Mouse (Mus musculus) left cerebral cortex, adult 2 months (tissue): Measurements from ENCODE around the gene Arhgef33. TPM values are rescaled to one million over a fixed set of nuclear protein-coding genes. Genes with fewer than 3 reads are reported as not detected.
"Not testable (repeated sequence)": the region's sequence is repeated elsewhere in the genome, so short reads cannot be mapped to it uniquely, and the experiment has no call there.

Experiments
- DNase-seq, 2 experiments: peaks; one replicate each; pipeline ENCODE4 v3.0.0; 2021 to 2022; ENCODE audit warnings: low spot score in 2 of 2, mixed read lengths in 1 of 2; ENCODE audit errors: extremely low spot score in 1 of 2
- H3K27ac ChIP-seq: fragments of 200-600 bp; 2 replicates; pipeline ENCODE4 v1.8.1; 2022
- H3K4me3 ChIP-seq: fragments of 200-600 bp; 2 replicates; pipeline ENCODE4 v1.8.1; 2022
- CTCF ChIP-seq: fragments of 200-600 bp; IDR thresholded peaks from 2 replicates; pipeline ENCODE4 v1.8.1; 2022; ENCODE audit warnings: antibody characterized with exemption, mild to moderate bottlenecking, moderate library complexity
- intact Hi-C: fragments of 180-260 bp; cut with DNase I; formaldehyde crosslinking; loops from one replicate; pipeline ENCODE4 v1.15.1; 2025
- total RNA-seq, 2 experiments: library from RNA; stranded (reverse); gene quantifications; 2 replicates each; pipeline ENCODE4 v1.2.3; 2021

Gene Arhgef33
- total RNA-seq, 2 experiments from 2014 or later: 2.5 to 2.8 TPM

DNA sequence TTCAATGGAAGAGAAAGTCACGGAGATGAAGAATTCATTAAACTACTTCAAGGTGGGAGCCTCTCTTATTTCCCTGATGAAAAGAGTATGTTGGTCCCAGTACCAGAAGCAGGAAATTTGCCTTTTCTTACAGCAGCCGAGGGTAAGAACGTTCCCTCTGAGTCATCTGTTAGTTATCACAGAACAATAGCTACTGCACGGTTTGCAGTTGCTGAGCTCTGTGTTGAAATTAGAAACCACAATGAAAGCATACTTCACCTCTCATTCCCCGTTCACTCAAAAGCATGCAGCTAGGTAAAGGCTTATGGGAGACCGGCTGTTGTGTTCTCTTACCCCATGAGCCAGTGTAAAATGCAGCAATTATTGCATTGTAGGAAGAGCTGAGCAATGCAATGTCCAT, 40.0 kb downstream of the Arhgef33 start:
- H3K27ac ChIP-seq: no peak overlapping the region
- TF ChIP-seq CTCF: no peak
- no peak overlapping the region for H3K4me3 ChIP-seq
- intact Hi-C loops: no loop called here
- no peak for DNase-seq

DNA sequence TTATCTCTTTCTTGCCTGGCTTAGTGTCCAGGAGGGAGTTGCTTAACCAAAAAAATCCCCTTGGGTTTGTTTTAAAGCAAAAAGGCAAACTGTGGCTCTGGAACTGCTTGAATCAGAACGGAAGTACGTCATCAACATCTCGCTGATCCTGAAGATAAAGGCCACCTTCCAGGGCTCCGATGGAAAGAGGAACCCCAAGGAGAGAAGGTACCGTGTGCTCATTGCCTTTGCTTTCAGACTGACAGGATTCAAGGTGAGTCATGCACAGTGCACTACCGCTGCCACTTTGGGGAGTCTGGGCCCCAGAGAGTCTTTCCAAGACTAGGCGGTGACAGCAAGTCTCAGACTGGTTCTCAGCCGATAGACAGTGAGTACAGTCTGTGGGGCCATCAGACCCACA, 53.0 kb downstream of the Arhgef33 start:
- intact Hi-C loops: no loop called here

DNA sequence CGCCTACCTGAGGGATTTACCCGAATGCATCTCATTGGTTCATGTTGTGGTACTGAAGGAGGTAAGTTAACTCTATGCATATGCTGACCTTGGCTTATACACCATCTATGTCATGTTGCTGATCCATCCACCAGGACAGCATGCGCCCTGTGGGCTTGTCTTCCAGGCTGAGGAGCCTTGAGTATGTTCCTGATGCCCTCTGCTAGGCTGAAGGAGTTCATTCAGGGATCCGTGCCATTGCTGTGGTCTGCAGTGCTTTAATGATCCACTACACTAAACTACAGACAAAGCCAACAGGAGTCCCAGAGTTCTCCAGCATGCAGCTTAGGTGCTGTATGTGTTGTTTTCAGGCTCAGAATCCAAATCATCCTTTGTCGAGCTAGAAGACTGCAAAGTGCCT, 60.1 kb downstream of the Arhgef33 start:
- Histone ChIP-seq H3K4me3 (no peak overlapping the region), H3K27ac (no peak overlapping the region)
- no peak for DNase-seq
- intact Hi-C loops: no loop called here
- TF ChIP-seq CTCF: peak; percentile 39

More for the DNA sequence above, 53.0 kb downstream of the Arhgef33 start:
- no peak overlapping the region for H3K4me3 ChIP-seq
- TF ChIP-seq CTCF: no peak
- no peak for DNase-seq
- H3K27ac ChIP-seq: no peak overlapping the region

DNA sequence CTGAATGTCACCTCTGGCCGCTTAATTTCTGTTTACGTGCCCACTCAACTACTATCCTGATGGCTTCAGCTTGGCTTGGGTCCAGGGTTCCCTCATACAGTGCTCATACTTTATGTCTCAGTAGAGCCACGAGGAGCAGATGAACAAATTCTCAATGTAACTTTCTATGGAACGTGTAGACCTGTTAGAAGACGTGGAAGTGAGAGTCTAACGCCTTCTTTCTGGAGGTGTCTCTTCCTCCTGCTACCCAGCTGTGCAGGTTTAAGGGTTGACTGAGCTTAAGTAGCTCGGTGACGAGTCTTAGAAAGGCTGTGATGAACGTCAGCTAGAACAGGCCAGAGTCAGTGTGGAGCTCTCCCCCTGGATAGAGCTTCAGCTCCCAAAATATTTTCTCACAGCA, 61.4 kb downstream of the Arhgef33 start:
- Histone ChIP-seq H3K27ac (no peak overlapping the region), H3K4me3 (no peak overlapping the region)
- TF ChIP-seq CTCF: no peak
- intact Hi-C loops: no loop called here
- DNase-seq: no peak

DNA sequence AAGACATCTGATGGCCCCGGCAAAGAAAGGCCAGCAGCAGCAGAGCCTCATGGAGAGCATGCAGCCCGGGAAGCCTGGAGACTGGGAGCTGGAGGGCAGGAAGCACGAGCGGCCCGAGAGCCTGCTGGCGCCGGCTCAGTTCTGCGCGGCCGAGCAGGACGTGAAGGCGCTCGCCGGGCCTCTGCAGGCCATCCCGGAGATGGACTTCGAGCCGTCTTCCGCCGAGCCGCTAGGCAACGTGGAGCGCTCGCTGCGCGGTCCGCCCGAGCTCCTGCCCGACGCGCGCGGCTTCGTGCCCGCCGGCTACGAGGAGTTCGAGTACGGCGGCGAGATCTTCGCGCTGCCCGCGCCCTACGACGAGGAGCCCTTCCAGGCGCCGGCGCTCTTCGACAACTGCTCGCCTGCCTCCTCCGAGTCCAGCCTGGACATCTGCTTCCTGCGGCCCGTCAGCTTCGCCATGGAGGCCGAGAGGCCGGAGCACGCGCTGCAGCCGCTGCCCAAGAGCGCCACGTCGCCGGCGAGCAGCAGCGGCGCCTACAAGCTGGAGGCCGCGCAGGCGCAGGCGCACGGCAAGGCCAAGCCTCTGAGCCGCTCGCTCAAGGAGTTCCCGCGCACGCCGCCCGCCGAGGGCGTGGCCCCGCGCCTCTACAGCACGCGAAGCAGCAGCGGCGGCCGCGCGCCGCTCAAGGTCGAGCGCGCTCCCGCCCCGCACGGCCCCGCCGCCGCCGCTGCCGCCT, 66.0 kb downstream of the Arhgef33 start, which contains the start of gene Gm10190:
Gene Gm10190 (minus strand): TSS at position 553 of the 737 bp plus-strand sequence.
- intact Hi-C loops: loop anchor here (2.0 to 5.0 kb wide), 2 partner anchors 82 to 109 kb away; partner anchors contain the start of genes Dhx57, Morn2 and Sos1
- Histone ChIP-seq H3K27ac (peak within 1 kb of the TSS; percentile 70; the same call in 1 of the 2 replicates), H3K4me3 (peak within 1 kb of the TSS; percentile 57)
- no peak for TF ChIP-seq CTCF
- peak; percentile 83 to 90 for DNase-seq

DNA sequence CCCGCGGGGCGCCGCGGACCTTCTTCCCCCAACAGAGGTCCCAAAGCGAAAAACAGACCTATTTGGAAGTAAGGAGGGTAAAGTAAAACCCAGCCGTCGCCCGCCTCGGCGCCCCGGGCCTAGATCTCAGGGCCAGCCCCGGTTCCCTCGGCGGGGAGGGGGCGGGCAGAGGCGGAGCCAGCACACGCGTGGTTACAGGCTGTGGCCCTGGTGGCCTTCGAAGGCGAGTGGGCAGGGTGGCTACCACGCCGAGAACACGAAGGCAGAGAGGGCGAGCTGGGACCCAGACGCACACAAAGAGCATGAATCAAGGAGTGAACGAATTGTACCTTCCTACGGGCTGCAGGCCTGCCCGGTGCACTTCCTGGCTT, 66.5 kb downstream of the Arhgef33 start:
- peak overlapping the region; percentile 57 for H3K4me3 ChIP-seq
- intact Hi-C loops: loop anchor here (2.0 to 5.0 kb wide), 2 partner anchors 83 to 109 kb away; partner anchors contain the start of genes Dhx57, Morn2 and Sos1
- TF ChIP-seq CTCF: no peak
- peak overlapping the region; percentile 55; the same call in 1 of the 2 replicates for H3K27ac ChIP-seq
- no peak for DNase-seq

DNA sequence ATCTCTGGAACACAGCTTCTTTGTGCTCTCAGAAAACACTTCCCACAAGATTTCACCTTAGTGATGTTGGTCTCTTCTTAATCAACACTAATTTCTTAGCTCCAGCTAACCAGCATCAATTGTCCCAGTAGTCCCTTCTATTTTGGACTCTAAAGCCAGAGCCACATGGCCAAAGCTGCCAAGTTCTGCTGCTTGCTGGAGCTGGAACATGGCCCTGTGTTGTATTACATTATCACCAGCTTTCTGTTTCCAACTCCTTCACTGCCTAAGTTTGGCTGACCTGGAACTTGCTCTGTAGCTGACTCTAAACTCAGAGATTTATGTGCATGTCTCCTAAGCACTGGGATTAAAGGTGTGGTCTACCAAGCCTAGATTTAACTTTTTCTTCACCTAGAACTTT, 71.2 kb downstream of the Arhgef33 start:
- intact Hi-C loops, DNase-seq, H3K4me3 ChIP-seq, H3K27ac ChIP-seq: not testable (repeated sequence)

DNA sequence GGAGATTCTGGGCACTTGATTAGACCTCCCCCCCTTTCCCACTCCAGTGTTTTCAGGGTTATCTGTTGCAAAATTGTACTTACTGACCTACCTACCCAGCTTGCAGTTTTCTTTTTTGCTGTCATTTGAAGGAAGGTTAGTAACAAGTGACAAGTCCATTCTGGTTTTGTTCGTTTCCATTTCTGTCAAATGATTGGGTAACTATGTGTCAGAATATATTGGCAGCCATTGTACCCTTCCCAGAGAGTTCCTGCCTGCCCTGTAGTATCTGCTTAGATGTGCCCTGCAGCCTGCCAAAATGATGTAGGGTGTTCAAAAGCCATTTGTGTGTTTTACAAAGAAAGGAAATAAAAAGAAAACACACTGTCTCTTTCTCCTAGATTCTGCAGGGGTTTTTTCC, 78.5 kb downstream of the Arhgef33 start:
- no peak overlapping the region for H3K27ac ChIP-seq
- no peak for TF ChIP-seq CTCF
- intact Hi-C loops: no loop called here
- DNase-seq: no peak
- no peak overlapping the region for H3K4me3 ChIP-seq

DNA sequence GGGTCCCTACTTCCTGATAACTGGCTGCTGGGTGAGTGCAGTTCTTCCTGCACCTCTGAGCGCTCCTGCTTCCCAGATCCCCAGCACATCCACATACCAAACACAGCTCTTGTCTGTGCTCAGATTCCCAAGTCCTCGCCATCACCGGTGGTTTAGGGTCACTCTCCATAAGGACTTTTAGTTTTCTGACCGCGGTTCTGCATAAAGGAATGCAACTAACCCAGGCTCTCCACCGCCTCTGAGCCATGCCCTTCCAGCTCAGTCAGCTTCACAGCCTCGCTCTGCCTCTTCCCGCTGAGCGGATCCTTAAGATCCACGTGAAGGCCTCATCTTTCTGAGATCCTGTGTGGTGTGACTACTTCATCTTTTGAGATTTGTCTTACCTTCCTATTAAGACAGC, 82.8 kb downstream of the Arhgef33 start:
- Histone ChIP-seq H3K27ac (no peak overlapping the region), H3K4me3 (no peak overlapping the region)
- TF ChIP-seq CTCF: no peak
- intact Hi-C loops: no loop called here
- DNase-seq: no peak

DNA sequence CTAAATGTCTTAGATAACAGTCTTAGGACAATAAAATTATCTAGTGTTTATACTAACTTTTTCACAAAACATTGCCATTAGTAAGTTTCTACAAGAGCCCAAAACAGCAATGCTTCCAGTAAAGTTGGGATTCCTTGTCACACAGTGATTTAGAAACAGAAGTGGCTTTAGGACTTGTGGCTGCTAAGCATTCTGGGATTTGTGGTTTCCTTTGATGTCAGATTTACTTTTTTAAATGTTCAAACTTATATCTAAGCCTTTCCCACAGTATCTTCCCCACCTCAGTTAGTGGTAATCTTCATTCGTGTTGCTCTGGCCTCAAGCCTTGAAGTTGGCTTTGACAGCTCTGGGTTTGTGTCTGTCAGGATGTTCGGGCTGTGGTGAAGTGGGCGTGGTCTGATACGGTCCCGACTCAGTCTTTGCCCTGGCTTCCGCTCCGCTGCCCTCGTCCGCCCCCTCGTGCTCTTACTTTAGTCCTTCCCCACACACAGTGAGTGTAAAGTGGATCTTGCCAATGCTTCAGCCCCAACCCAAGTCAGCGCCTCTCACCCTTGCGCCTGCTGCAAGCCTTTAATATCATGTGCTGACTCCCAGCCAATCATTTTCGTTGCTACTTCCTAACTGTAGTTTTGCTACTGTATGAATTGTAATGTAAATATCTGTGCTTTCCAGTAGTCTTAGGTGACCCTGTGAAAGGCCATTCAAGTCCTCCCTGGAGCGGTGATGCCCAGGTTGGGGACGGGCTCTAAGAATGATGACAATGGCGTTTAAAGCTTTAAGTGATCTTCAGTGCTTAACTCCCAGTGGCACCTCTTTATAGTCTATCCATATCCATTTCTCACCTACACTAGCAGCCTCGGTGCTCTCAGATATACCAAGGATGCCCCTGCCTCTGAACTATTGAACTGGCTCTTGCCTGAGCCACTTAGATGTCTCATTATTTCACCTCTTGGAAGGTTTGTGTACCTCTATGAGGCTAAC, 84.5 kb downstream of the Arhgef33 start:
- no peak; the same call in 1 of the 2 replicates for TF ChIP-seq CTCF
- intact Hi-C loops: no loop called here
- peak; percentile 21 to 26 for DNase-seq
- Histone ChIP-seq H3K27ac (no peak overlapping the region), H3K4me3 (peak overlapping the region; percentile 48)

DNA sequence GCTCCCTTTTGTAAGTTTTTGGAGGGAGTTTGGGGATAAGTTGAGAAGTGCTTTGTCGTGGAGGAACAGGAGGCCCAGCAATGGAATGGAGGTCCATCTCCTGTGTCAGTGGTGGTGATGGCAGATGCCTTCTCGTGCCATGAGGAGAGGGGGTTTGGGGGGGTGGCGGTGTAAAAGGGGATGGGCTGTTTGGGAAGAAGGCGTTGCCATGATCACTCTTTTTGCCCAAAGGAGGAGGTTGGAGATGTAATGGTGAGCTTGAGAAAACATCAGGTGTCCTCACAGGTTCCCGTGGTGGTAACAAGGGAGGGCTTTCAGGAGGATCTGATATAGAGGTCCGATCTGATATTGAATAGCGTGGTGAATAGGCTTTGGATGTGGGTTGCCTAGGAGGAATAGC, 91.0 kb downstream of the Arhgef33 start:
- intact Hi-C loops: no loop called here
- DNase-seq: no peak
- Histone ChIP-seq H3K4me3 (no peak overlapping the region), H3K27ac (no peak overlapping the region)
- no peak for TF ChIP-seq CTCF

DNA sequence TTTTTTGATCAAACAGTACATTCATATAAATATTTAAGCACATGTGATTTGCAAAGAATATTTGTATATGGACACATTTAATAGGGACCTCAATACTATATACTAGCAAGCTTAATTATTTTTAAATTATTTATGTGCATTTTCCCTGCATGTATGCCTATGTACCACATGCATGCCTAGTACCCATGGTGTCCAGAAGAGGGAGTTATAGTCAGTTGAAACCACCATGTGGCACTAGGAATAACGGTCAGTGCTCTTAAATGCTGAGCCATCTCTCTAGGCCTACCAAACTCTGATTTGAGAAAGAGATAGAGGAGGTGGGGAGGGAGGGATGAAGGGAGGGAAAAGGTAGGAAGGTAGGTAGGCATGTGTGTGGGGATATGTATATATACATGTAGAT, 104.0 kb downstream of the Arhgef33 start:
- DNase-seq: no peak
- TF ChIP-seq CTCF: peak; percentile 49
- no peak overlapping the region for H3K4me3 ChIP-seq
- intact Hi-C loops: no loop called here
- no peak overlapping the region for H3K27ac ChIP-seq
